Mouse (Mus musculus) kidney, adult 11 months (tissue): ENCODE measurements at regions not wholly inside any gene's neighbourhood (a gene's known extent, or its start where the extent isn't known, plus 50 kb on each side); places are given as distances from the start of the nearest gene placed in this dataset.

Source experiments
- DNase-seq: peaks from one replicate; pipeline ENCODE4 v3.0.0; 2022

DNA sequence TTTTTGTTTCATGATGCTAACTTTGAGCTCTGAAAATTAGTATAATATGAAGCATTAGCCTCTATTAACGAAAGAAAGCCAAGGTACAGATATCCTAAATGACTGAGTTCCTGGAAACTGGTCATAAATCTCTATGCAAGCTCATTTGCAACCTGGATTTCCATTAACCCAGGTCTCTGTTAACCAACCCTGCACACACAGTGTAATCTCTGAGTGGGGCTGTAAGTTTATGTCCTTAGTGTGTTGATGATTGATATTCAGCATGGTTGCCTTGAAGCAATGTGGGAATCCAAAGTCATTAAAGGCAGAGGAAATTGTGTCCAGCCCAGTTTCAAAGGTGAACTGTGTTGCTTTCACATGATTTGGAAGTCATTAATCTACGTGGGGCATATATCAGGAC, 225.9 kb upstream of the Lcorl start:
- DNase-seq = no peak

DNA sequence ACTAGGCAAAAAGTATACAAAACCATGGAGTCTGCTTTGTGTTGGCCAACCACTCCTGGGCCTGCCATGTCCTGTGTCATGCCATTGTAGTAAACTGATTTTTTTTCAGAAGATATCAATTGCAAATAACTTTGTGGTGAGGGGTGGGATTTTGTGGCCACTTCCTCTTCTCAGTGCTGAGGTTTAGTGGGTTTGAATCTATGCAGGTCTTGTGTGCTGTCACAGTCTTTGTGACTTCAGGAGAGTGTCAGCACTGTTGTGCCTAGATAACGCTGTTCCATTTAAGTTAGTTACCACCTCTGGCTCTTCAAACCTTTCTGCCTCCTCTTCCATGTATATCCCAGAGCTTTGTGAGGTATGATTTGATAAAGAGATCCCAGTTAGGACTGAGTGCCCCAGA, 216.3 kb upstream of the Lcorl start:
- no peak for DNase-seq

- no peak for DNase-seq
Observed at GRCm38 (mm10) chr5:46073136-46073535, 215.7 kb upstream of the Lcorl start.

DNA sequence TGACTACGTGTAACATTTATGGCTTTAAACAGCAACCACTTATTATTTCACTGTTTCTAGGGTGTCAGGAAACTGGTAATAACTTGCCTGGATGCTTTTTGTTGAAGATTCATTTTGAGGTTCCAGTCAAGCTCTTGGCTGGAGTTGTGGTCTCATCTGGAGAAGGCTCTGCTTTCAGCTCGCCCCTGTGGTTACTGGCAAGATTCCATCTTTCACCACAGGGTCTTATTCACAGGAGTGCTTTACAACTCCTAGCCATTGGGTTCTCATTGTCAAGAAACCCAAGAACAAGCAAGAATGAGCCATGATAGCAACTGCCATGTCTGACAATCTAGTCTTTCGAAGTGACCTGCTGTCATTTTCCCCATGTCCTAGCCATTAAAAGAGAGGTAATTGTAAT, 202.5 kb upstream of the Lcorl start:
- no peak for DNase-seq

DNA sequence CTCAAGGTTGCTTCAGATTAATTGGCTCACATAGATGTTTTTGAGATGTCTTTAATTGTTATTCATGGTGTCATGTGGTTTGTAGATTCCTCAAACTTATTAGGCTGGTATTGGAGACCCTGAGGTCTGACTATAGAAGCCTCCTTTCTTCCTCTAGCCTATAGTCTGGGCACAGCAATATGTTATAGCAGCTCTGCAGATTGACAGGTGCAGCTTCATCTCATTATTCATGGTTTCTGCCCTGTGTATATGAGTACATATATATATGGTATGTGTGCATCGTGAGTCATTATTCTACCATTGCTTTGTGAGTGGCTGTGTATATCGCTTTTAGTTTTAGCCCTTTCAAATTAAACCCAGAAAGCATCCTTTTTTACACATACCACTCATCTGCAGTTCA, 197.4 kb upstream of the Lcorl start:
- no peak for DNase-seq

DNA sequence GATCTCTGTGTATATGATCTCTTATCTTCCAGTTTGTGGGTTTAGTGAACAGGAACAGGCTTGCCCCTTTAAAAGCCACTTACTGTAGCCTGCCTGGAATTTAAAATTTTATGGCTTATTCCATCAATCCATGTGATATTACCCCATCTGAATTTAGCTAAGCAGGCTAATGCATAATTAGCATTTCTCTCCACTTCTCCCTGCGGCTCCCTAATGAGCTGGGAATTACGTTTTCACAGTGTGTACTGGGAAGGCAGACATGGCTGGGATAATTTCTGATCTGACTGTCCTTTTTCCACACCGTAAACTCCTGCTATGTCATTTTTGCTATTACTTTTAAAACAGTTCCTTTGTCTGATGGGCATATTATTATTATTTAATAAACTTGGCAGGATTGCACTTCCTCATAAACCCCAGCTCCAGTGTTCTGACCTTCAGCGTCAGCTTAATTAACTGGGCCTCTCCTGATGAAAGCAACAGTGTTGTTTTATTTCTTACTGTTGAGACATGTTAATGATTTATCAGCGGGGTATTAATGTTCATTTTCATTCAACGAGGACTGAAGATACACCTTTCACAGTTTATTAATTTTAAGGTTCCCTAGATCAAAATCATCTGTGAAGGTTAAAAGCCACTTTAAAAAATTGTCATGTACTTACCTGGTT, 185.4 kb upstream of the Lcorl start:
- no peak for DNase-seq

DNA sequence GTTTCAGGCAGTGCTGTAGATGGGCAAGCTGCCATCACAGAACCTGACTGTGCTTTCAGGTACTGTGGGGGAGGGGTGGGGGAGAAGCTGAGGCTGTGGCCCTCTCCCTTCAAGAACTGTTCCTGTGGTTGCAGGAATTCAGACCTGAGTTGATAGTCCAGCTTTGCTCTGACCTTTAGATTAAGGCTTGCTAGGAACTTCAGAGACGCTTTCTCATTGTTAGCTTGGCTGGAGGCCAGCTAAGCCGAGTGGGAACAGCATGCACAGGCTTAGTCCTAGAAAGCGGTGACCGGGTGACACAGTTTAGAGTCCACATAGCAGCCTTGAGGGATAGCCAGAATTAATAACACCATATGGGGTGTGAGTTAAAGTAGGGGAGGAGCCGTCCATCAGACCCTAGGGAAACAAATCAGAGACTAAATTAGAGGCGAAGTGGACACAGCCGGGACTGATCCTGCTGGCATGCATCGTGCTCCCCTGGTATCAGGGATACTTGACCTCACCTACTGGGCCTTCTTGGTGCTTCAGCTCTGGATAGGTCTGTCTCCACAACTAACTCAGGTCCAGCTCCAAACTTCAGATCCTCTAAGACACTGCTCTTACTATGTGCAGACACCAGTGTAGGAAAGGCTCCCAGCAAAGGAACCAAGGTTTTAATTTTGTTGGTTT, 175.7 kb upstream of the Lcorl start:
- peak; percentile 40 for DNase-seq

- DNase-seq = no peak
Observed at GRCm38 (mm10) chr5:46032206-46032605, 174.8 kb upstream of the Lcorl start.

DNA sequence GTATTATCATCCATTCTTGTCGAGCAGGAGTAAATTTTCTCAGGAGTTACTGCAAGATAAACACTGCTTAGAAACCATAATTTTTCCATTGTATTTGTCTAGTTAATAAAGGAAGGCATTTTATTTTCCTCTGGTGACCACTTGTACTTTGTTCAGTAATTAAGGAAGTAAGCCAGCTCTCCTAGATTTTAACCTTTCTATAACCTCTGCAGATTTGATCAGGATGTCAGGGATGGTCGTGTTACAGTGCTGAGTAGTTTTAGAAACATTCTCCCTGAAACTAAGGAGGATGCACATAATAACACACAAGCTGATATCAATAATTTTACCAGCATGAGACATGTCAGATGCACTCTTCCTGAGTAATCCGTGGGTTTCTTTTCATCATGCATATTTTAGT, 166.7 kb upstream of the Lcorl start:
- DNase-seq = no peak

GRCm38 (mm10) chr5:46023456-46023855, 166.0 kb upstream of the Lcorl start:
- no peak for DNase-seq

GRCm38 (mm10) chr5:46022047-46022422, 164.6 kb upstream of the Lcorl start:
- no peak for DNase-seq

- DNase-seq = no peak
Observed at GRCm38 (mm10) chr5:46021398-46022046, 164.1 kb upstream of the Lcorl start.

GRCm38 (mm10) chr5:46020175-46020574, 162.8 kb upstream of the Lcorl start:
- DNase-seq = no peak

DNA sequence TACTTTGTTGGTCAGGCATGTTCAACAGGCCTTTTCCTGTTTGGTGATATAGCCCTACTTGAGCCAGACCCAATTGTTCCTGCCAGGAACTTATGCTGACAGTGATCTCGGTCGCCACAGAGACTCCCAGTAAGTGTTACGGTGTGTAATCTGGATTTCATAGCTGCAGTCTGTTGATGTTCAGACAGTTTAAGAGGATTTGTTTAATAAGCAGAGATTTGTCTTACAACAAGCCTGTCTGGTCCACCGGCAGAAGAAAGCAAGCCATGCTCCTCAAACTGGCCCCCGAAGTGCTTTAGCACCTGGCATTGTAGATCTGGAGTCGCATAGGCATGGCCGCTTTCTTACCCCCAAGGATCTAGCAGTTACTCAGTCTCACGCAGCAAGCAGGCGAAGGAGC, 150.0 kb upstream of the Lcorl start:
- DNase-seq = no peak

GRCm38 (mm10) chr5:46006691-46007090, 149.3 kb upstream of the Lcorl start:
- DNase-seq = no peak

GRCm38 (mm10) chr5:46006228-46006627, 148.8 kb upstream of the Lcorl start:
- DNase-seq = no peak

DNA sequence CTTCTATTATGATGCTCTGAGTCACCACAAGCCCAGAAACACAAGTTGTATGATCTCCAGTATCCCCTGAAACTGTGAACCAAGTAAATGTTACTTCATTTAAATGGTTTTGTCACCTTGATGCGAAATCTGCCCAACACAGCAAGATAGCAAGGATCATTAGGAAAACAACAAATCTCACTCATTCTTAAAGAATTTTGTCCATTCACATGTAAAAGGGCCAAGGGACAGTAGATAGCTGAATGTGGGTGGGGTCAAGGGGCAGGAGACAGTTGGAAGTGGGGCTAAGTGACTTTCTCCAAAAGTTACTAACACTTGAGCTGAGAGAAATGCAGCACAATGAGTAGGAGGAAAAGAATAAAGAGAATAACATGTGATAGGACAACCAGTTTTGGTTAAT, 148.2 kb upstream of the Lcorl start:
- no peak for DNase-seq

- no peak for DNase-seq
Observed at GRCm38 (mm10) chr5:46002011-46002410, 144.6 kb upstream of the Lcorl start.

DNA sequence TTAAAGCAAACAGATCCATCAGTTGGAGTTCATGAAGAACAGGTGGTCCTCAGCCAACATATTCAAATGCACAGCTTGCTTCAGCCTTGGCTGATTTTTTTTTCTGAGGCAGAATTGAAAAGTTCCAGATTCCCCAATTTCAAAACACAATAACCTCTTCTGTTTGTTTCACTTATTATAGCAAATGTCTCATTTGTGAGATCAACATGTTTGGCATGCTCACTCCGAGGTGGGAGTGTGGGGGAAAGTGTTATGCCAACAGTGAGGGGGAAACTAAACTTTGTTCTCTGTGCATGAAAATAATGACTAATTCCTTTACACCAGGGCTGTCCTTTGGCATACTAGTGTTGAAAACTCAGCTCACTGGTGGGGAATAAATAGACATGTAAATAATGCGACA, 100.4 kb upstream of the Lcorl start:
- no peak for DNase-seq

DNA sequence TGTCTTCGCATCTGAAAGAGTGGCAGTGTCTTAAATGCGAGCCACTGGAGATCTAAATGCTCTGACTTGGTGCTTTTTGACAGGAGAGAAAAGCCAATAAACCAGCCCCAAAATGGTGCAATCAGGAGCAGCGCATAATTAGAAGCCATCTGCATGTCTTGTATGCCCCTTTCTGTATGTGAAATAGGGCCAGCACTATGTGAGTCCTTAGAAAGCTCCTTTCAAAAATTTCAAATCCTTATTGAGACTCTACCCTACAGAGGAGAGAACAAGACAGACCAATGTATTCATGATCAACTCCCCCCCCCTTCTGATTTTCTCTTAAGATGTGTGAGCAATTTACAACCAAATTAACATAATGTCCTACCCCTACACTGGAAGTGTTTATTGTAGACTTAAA, 86.6 kb upstream of the Lcorl start:
- no peak for DNase-seq

DNA sequence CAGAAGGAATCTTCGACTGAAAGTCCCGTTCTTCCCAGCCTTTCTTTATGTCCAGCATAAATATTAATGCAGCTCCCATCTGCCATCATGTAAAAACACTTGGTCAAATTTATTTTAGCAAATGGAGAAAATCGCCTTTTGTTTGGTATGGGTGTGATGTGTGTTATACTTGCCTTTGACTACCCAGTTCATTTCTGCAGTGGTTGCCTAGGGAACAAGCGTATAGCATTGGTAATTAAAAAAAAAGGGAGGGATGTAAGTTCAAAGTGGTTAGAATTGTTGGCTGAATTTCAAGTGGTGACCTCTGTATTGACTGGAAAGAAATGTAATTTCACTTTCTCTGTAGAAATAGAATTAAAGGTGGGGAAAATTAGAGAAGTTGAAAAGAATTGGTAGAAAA, 75.6 kb upstream of the Lcorl start:
- no peak for DNase-seq

- DNase-seq = no peak
Observed at GRCm38 (mm10) chr5:45931252-45931651, 73.8 kb upstream of the Lcorl start.

DNA sequence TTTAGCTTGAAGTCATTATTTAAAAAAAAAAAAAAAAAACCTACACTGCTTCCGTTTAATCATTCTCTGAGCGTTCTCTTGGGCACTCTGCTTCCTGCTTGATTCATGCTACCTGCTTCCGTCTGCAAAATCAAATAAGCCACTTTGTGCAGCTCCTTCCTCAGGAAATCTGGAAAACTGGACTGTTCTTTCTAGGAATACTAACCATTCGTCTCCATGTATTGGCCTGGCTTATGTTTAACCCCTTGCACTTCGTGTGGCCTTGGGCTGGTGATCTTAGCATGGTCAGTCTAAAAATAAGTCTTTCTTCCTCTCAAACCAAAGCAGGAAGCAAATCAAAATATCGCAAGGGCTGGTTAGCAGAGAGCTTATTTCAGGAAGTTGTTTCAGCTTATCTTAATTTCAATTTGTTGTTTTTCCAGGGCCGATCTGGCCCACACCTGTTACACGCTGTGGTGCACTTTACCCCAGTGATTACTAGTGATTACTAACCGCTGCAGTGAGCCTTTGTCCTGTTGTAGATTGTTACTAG, 68.5 kb upstream of the Lcorl start:
- peak; percentile 3 for DNase-seq

- DNase-seq = no peak
Observed at GRCm38 (mm10) chr5:45923907-45924594, 66.6 kb upstream of the Lcorl start.
